Mouse (Mus musculus): ENCODE results near the gene Tmem102. TPM values are rescaled to one million over a fixed set of nuclear protein-coding genes. Genes with fewer than 3 reads are reported as not detected.

Tmem102 gene
- polyA plus RNA-seq, 1 experiment from 2014 or later: 14.3 TPM

GRCm38 (mm10) chr11:69810280-69810679 lies 4.9 kb upstream of the Tmem102 start:
- Histone ChIP-seq H3K27ac (ENCODE audit: low read length) (no peak overlapping the region), H3K4me3 (ENCODE audit: low read depth, low read length) (no peak overlapping the region), H3K9ac (replicated peaks; ENCODE audit: low read depth) (no peak overlapping the region), H3K4me2 (replicated peaks; ENCODE audit: low read depth, low read length) (no peak overlapping the region), H3K9me3 (ENCODE audit: low read length) (no peaks in the 10 kb centered on the region), H3K36me3 (ENCODE audit: insufficient read depth, low read length) (no peaks in the 10 kb centered on the region), H3K27me3 (replicated peaks; ENCODE audit: insufficient read depth, low read length) (no peaks in the 10 kb centered on the region), H3K4me1 (ENCODE audit: insufficient read depth, low read depth, low read length) (no peaks in the 10 kb centered on the region)
- TF ChIP-seq CTCF (IDR thresholded peaks at IDR 0.05): no peak; the same call in 1 of the 2 replicates
- TF ChIP-seq EP300 (IDR thresholded peaks at IDR 0.05): no peak
- DNase-seq (ENCODE audit: low spot score): no peak
- ATAC-seq: no peak

- Histone ChIP-seq H3K27ac (ENCODE audit: low read length) (no peak overlapping the region), H3K4me1 (ENCODE audit: insufficient read depth, low read depth, low read length) (peaks cover 16% of the 10 kb centered on the region; the same call in 1 of the 2 replicates), H3K9ac (replicated peaks; ENCODE audit: low read depth) (no peak overlapping the region), H3K4me3 (ENCODE audit: low read depth, low read length) (no peak overlapping the region), H3K36me3 (ENCODE audit: insufficient read depth, low read length) (no peaks in the 10 kb centered on the region), H3K4me2 (replicated peaks; ENCODE audit: low read depth, low read length) (no peak overlapping the region), H3K27me3 (replicated peaks; ENCODE audit: insufficient read depth, low read length) (no peaks in the 10 kb centered on the region), H3K9me3 (ENCODE audit: low read length) (no peaks in the 10 kb centered on the region)
- TF ChIP-seq CTCF (IDR thresholded peaks at IDR 0.05) (no peak), EP300 (IDR thresholded peaks at IDR 0.05) (no peak)
- no peak for DNase-seq (ENCODE audit: low spot score)
- WGBS: 59% methylated on average over 2 of the region's 2 CpGs
- no peak for ATAC-seq
Measured at GRCm38 (mm10) chr11:69807641-69808040, 2.2 kb upstream of the Tmem102 start.

- TF ChIP-seq EP300 (IDR thresholded peaks at IDR 0.05) (no peak), CTCF (IDR thresholded peaks at IDR 0.05) (peak; percentile 40)
- Histone ChIP-seq H3K27me3 (replicated peaks; ENCODE audit: insufficient read depth, low read length) (0 out of 2 replicates have a peak, but pooled peaks cover 6% of the 10 kb centered on the region), H3K36me3 (ENCODE audit: insufficient read depth, low read length) (no peaks in the 10 kb centered on the region), H3K27ac (ENCODE audit: low read length) (no peak overlapping the region), H3K9ac (replicated peaks; ENCODE audit: low read depth) (no peak overlapping the region), H3K4me1 (ENCODE audit: insufficient read depth, low read depth, low read length) (peaks cover 27% of the 10 kb centered on the region; the same call in 1 of the 2 replicates), H3K4me2 (replicated peaks; ENCODE audit: low read depth, low read length) (no peak overlapping the region), H3K4me3 (ENCODE audit: low read depth, low read length) (no peak overlapping the region), H3K9me3 (ENCODE audit: low read length) (no peaks in the 10 kb centered on the region)
- WGBS: 83% methylated on average over 4 of the region's 4 CpGs
- DNase-seq (ENCODE audit: low spot score) (no peak), ATAC-seq (no peak)
Measured at GRCm38 (mm10) chr11:69806378-69806777, 954 bp upstream of the Tmem102 start.

DNA sequence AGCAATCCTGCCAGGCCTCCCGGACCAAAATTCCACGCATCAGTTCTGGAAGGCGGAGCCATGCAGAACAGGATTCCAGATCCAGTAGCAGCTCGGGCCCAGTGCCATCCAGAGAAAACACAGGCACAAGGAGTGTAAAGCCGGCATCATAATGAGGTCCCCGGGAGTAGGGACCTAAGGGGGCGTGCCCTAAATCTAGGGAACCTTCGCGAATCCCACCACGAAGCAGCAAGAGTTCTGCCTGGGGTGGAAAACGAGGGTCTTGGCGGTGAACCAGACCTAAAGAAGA lies 828 bp downstream of the Tmem102 start:
- H3K4me1 ChIP-seq (ENCODE audit: insufficient read depth, low read depth, low read length): peaks cover 35% of the 10 kb centered on the region; the same call in 1 of the 2 replicates
- H3K9ac ChIP-seq (replicated peaks; ENCODE audit: low read depth): 0 out of 2 replicates have a peak overlapping the region, but pooled peaks have one; percentile 16
- no peak overlapping the region for H3K4me3 ChIP-seq (ENCODE audit: low read depth, low read length)
- no peaks in the 10 kb centered on the region for H3K9me3 ChIP-seq (ENCODE audit: low read length)
- TF ChIP-seq EP300 (IDR thresholded peaks at IDR 0.05) (no peak), CTCF (IDR thresholded peaks at IDR 0.05) (no peak)
- H3K36me3 ChIP-seq (ENCODE audit: insufficient read depth, low read length): no peaks in the 10 kb centered on the region
- H3K27me3 ChIP-seq (replicated peaks; ENCODE audit: insufficient read depth, low read length): 0 out of 2 replicates have a peak, but pooled peaks cover 6% of the 10 kb centered on the region
- no peak overlapping the region for H3K27ac ChIP-seq (ENCODE audit: low read length)
- ATAC-seq: no peak
- WGBS: 18% methylated on average over 12 of the region's 12 CpGs
- peak overlapping the region; percentile 86 for H3K4me2 ChIP-seq (replicated peaks; ENCODE audit: low read depth, low read length)
- peak; percentile 50 for DNase-seq (ENCODE audit: low spot score)

GRCm38 (mm10) chr11:69803786-69804651 lies 1.4 kb downstream of the Tmem102 start:
- ATAC-seq (peak; percentile 76), DNase-seq (ENCODE audit: low spot score) (peak; percentile 85)
- H3K4me2 ChIP-seq (replicated peaks; ENCODE audit: low read depth, low read length): peak overlapping the region; percentile 86
- 2% methylated on average over 60 of the region's 60 CpGs for WGBS
- TF ChIP-seq EP300 (IDR thresholded peaks at IDR 0.05) (no peak), CTCF (IDR thresholded peaks at IDR 0.05) (peak; percentile 87)
- H3K4me1 ChIP-seq (ENCODE audit: insufficient read depth, low read depth, low read length): peaks cover 35% of the 10 kb centered on the region; the same call in 1 of the 2 replicates
- H3K27ac ChIP-seq (ENCODE audit: low read length): no peak overlapping the region
- H3K36me3 ChIP-seq (ENCODE audit: insufficient read depth, low read length): no peaks in the 10 kb centered on the region
- no peaks in the 10 kb centered on the region for H3K9me3 ChIP-seq (ENCODE audit: low read length)
- H3K4me3 ChIP-seq (ENCODE audit: low read depth, low read length): peak overlapping the region; percentile 53
- H3K9ac ChIP-seq (replicated peaks; ENCODE audit: low read depth): 0 out of 2 replicates have a peak overlapping the region, but pooled peaks have one; percentile 12
- H3K27me3 ChIP-seq (replicated peaks; ENCODE audit: insufficient read depth, low read length): 0 out of 2 replicates have a peak, but pooled peaks cover 6% of the 10 kb centered on the region

DNA sequence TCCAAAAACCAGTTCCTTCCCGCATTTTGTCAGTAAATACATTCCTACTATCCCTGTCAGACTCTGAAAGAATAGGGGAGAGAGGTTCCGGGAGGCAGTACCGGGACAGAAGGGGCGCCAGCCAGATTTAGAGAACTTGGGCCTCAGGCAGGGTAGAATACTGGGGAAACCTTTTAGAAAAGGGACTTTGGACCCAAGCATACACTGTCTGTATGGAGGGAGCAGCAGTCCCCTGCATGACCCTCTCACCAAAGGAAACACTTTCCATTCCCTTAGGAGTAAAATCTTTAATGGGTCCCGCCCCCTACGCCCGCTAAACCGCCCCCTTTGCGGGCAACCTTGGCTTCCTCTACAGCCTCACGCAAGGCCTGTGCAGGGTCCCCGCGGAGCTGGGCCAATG lies 2.1 kb downstream of the Tmem102 start:
- Histone ChIP-seq H3K4me1 (ENCODE audit: insufficient read depth, low read depth, low read length) (peaks cover 35% of the 10 kb centered on the region; the same call in 1 of the 2 replicates), H3K4me3 (ENCODE audit: low read depth, low read length) (peak overlapping the region; percentile 53), H3K9me3 (ENCODE audit: low read length) (no peaks in the 10 kb centered on the region), H3K27me3 (replicated peaks; ENCODE audit: insufficient read depth, low read length) (0 out of 2 replicates have a peak, but pooled peaks cover 6% of the 10 kb centered on the region), H3K27ac (ENCODE audit: low read length) (no peak overlapping the region), H3K9ac (replicated peaks; ENCODE audit: low read depth) (0 out of 2 replicates have a peak overlapping the region, but pooled peaks have one; percentile 12), H3K36me3 (ENCODE audit: insufficient read depth, low read length) (no peaks in the 10 kb centered on the region), H3K4me2 (replicated peaks; ENCODE audit: low read depth, low read length) (peak overlapping the region; percentile 86)
- DNase-seq (ENCODE audit: low spot score) (no peak), ATAC-seq (peak; percentile 6)
- TF ChIP-seq EP300 (IDR thresholded peaks at IDR 0.05) (no peak), CTCF (IDR thresholded peaks at IDR 0.05) (no peak)
- 3% methylated on average over 12 of the region's 12 CpGs for WGBS
